Mouse (Mus musculus): ENCODE measurements around the gene Mrs2. TPM values are rescaled to one million over a fixed set of nuclear protein-coding genes. Genes with fewer than 3 reads are reported as not detected.
A peak's percentile ranks its signal among the peaks of the same experiment; 100 is the strongest.

Gene Mrs2
- polyA plus RNA-seq (2015; fragmentation: Nextera tagmentation; extraction: Ambion mirVana) = 17.3 and 18.9 TPM in 2 replicates

DNA sequence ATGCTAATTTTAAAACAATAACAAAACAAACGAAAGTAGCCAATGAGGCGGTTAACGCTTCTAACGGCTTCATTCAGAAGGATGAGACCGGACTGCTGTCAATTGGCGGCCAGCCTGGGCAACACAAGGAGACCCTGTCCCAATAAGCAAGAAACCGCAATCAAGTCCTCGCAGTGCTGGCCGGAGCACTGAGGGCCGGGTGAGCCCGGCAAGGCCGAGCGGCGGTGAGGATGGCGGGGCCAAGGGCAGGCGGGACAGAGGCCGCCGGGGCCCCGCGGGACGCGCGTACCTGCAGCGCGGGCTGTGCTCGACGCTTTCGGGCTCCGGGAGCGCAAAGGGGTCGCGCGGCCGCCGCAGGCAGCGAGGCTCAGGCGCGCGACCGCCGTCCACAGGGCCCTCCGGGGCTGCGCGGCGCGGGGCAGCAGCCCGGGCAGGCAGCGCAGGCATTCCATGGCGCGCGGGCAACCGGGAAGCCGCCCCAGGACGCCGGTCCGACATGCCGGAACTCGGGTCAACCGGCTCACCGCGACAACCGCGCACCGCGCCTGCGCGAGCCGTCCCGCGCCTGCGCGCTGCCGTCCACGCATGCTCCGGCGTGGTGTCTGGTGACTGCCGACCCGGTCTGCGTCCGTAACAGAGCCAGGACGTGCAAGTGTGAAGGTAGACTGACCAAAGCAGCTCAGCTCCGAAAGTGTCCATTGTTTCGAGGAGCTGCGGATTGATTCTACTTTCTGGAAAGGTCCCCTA lies at the start of gene Mrs2:
Mrs2 (minus strand) TSS at position 587 of the 747 bp plus-strand sequence.
- Histone ChIP-seq H3K4me1 (peaks cover 20% of the 10 kb centered on the region), H3K9me3 (no peaks in the 10 kb centered on the region), H3K27me3 (replicated peaks) (no peaks in the 10 kb centered on the region), H3K36me3 (replicated peaks) (no peaks in the 10 kb centered on the region), H3K4me2 (peak within 1 kb of the TSS; percentile 64), H3K9ac (peak within 1 kb of the TSS; percentile 87), H3K4me3 (peak within 1 kb of the TSS; percentile 89), H3K27ac (peak within 1 kb of the TSS; percentile 84)
- under 1% methylated on average over 81 of the region's 84 CpGs for WGBS
- ATAC-seq (replicated peaks) = peak; percentile 96

DNA sequence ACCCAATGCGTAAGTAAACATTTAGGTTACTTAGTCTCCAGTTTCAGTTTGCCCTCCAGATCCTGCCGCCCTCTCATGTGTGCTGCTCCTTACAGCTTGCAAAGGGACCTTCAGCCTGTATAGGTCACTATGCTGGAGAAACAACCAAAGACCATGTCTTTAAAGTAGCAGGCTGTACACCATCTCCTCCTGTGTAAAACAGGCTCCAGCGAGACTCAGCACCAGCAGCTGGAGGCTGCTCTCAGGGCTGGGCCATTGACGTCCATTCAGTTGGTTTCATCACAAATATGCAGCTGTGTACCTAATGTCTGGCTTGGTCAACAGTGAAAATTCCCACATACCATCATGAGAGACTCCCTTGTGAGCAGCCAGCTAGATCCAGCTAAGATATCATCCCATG lies 49.6 kb upstream of the Mrs2 start:
- H3K27ac ChIP-seq = no peak overlapping the region
- WGBS = 85% methylated on average over 4 of the region's 4 CpGs

DNA sequence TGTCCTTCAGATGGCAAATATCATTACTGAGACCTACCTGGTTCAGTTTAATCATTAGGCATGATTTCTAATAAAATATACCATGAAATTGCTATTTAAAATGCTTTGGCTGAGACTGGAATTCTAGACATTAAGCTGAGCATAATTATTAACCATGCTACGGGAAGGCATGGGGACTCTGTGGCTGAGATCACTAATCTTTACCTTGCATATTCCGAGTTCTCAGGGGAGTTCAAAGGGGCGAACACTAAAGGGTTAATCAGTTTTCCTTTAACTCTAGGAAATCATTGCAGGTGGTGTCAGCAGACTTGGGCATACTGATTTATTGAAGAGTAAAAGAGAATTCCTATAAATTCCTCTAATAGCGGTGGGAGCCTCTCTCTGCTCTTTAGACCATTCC lies 47.0 kb upstream of the Mrs2 start:
- no peaks in the 10 kb centered on the region for H3K4me1 ChIP-seq
- no peak for ATAC-seq (replicated peaks)
- no peak overlapping the region for H3K4me2 ChIP-seq
- no peaks in the 10 kb centered on the region for H3K9me3 ChIP-seq
- H3K27ac ChIP-seq = no peak overlapping the region
- H3K36me3 ChIP-seq (replicated peaks) = no peaks in the 10 kb centered on the region
- H3K27me3 ChIP-seq (replicated peaks) = no peaks in the 10 kb centered on the region
- no peak overlapping the region for H3K9ac ChIP-seq
- 89% methylated on average over 4 of the region's 4 CpGs for WGBS
- H3K4me3 ChIP-seq = no peak overlapping the region

More for the DNA sequence above, 49.6 kb upstream of the Mrs2 start:
- H3K9ac ChIP-seq = no peak overlapping the region
- H3K36me3 ChIP-seq (replicated peaks) = no peaks in the 10 kb centered on the region
- no peak overlapping the region for H3K4me2 ChIP-seq
- H3K4me1 ChIP-seq = no peaks in the 10 kb centered on the region
- ATAC-seq (replicated peaks) = no peak
- no peaks in the 10 kb centered on the region for H3K27me3 ChIP-seq (replicated peaks)
- no peaks in the 10 kb centered on the region for H3K9me3 ChIP-seq
- no peak overlapping the region for H3K4me3 ChIP-seq

DNA sequence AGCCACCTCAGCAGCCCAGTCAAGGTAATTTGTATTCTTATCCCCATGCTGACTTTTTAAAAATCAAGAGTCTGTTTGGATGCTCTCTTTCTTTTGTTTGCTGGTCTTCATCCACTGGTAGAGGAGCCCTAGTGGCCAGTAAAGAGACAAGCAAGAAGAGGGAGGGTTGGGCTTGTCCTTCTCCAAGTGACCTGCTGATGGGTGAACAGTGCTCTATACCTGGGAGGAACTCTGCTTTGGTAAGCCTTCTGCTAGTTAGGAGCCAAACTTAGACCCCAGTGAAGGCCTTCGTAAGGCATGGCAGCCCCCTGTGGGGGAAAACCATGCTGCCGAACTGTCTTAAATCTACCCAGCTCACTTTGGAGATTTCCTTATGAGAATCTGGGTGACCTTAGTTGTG lies 46.5 kb upstream of the Mrs2 start:
- 93% methylated on average over 2 of the region's 2 CpGs for WGBS

DNA sequence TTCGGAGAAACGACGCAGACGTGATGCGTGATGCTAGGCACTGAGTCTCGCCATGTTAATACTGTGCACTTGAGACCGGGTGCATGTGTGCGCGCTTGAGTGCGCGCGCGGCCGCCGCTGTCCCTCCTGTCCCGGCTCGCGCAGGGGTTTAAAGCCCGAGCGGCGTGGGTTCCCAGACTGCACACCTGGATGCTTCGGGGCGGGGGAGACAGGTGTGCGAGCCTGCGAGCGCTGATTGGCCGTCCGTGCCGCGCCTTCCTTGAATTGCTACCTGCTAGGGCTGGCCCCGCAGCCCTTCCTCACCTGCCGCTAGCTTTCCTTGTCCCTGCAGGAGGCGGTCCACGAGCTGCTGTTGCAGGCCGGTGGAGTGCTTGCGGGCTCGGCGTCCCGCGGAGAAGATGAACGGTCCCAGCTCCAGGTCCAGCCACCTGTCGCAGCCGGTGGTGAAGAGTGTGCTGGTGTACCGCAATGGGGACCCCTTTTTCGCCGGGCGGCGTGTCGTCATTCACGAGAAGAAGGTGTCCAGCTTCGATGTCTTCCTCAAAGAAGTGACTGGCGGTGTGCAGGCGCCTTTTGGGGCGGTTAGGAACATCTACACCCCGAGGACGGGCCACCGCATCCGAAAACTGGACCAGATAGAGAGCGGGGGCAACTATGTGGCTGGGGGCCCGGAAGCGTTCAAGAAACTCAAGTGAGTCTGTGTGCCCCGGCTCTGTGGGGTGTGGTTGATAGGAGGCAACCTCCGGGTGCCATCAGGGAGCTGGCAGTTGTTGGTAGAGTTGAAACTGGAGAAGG lies 35.9 kb upstream of the Mrs2 start, which contains the start of gene Dcdc2a:
Dcdc2a (plus strand) TSS at position 132 of the 795 bp plus-strand sequence.
- Histone ChIP-seq H3K36me3 (replicated peaks) (no peaks in the 10 kb centered on the region), H3K9ac (peak within 1 kb of the TSS; percentile 44), H3K27me3 (replicated peaks) (peaks cover 12% of the 10 kb centered on the region; the same call in 1 of the 2 replicates), H3K27ac (peak within 1 kb of the TSS; percentile 17; the same call in 1 of the 2 replicates), H3K4me1 (peaks cover 19% of the 10 kb centered on the region), H3K4me2 (peak within 1 kb of the TSS; percentile 92), H3K4me3 (peak within 1 kb of the TSS; percentile 53), H3K9me3 (no peaks in the 10 kb centered on the region)
- 3% methylated on average over 63 of the region's 63 CpGs for WGBS
- peak; percentile 82 for ATAC-seq (replicated peaks)

More for the DNA sequence above, 46.5 kb upstream of the Mrs2 start:
- H3K4me1 ChIP-seq = no peaks in the 10 kb centered on the region
- no peaks in the 10 kb centered on the region for H3K36me3 ChIP-seq (replicated peaks)
- ATAC-seq (replicated peaks) = no peak
- no peak overlapping the region for H3K27ac ChIP-seq
- H3K9me3 ChIP-seq = no peaks in the 10 kb centered on the region
- no peak overlapping the region for H3K4me3 ChIP-seq
- H3K9ac ChIP-seq = no peak overlapping the region
- H3K27me3 ChIP-seq (replicated peaks) = no peaks in the 10 kb centered on the region
- no peak overlapping the region for H3K4me2 ChIP-seq

DNA sequence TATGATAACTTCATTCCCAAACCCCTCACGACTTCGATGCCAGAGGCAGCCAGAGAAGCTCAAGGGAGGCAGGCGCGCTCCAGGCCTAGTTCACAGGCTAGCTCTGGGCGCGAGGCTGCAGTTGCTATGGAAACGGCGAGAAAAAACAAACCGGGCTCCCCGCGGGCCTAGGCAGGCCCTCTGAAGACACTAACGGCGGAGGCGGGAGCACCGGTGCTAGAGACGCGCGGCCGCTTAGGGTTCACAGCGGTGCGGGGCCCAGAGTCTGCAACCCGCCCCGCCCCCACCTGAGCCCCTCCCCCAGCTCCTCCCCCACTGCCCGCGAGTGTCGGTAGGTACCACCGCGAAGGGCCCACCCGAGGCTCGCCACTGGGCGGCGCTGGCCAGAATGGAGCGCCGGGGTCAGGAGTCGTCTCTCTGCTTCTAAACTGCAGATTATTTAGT lies 35.0 kb upstream of the Mrs2 start:
- Histone ChIP-seq H3K36me3 (replicated peaks) (no peaks in the 10 kb centered on the region), H3K4me2 (peak overlapping the region; percentile 92), H3K9me3 (no peaks in the 10 kb centered on the region), H3K27me3 (replicated peaks) (peaks cover 12% of the 10 kb centered on the region; the same call in 1 of the 2 replicates), H3K27ac (peak overlapping the region; percentile 17; the same call in 1 of the 2 replicates), H3K4me3 (peak overlapping the region; percentile 53), H3K9ac (peak overlapping the region; percentile 34), H3K4me1 (peaks cover 19% of the 10 kb centered on the region)
- ATAC-seq (replicated peaks) = peak; percentile 96
- under 1% methylated on average over 35 of the region's 35 CpGs for WGBS

DNA sequence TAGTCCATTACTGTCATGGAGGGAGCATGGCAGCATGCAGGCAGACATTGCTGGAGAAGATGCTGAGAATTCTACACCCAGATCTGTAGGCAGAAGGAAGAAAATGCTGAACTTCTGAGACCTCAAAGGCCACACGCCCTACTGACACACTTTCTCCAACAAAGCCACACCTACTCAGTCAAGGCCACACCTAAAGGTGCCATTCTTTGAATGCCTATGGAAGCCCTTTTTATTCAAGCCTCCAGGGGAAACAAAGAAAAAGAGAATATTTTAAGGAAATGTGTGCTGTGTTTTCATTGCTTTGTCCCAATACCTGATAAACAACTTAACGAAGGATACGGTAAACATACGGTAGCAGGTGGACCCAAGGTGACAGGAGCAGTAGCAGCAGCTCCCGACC lies 32.5 kb upstream of the Mrs2 start:
- Histone ChIP-seq H3K27ac (no peak overlapping the region), H3K9me3 (no peaks in the 10 kb centered on the region; the same call in 1 of the 2 replicates), H3K4me3 (no peak overlapping the region), H3K4me2 (no peak overlapping the region), H3K4me1 (peaks cover 19% of the 10 kb centered on the region), H3K9ac (no peak overlapping the region), H3K27me3 (replicated peaks) (peaks cover 12% of the 10 kb centered on the region; the same call in 1 of the 2 replicates), H3K36me3 (replicated peaks) (no peaks in the 10 kb centered on the region)
- WGBS = 90% methylated on average over 5 of the region's 5 CpGs
- no peak for ATAC-seq (replicated peaks)

DNA sequence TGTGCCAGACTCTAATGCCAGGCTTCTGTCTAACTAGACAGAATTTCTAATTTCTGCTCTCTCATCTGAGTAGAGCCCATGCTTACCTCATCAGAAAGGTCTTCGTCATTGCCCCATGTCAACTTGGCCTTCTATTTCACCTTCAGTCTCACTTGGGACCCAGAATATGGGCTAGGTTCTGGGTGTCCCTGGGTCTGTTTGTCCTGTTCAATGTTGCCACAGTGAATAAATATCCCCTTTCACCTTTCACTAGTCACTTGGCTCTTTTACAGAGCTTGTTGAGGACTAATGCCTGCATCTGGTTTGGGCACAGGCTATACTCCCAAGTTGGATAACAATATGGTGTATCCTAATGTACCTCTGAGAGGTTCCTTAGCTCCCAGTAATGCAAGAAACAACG lies 19.3 kb upstream of the Mrs2 start:
- whole genome bisulfite sequencing = 74% methylated on average over 2 of the region's 2 CpGs
- ATAC-seq (replicated peaks) = no peak
- H3K36me3 ChIP-seq (replicated peaks) = no peaks in the 10 kb centered on the region

DNA sequence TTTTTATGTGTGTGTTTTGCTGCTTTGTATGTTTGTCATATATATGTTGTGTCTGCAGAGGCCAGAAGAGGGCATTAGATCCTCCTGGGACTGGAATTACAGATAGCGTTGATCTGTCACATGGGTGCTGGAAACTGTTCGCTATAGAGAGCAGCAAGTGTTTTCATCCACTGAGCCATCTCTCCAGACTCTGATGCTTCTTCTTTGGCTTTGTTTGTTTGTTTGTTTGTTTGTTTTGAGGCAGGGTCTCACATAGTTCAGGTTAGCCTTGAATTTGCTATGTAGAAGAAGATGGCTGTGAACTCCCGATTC lies 6.9 kb upstream of the Mrs2 start:
- ATAC-seq (replicated peaks) = no peak
- 79% methylated on average over 3 of the region's 3 CpGs for WGBS
- no peaks in the 10 kb centered on the region for H3K9me3 ChIP-seq

More for the DNA sequence above, 19.3 kb upstream of the Mrs2 start:
- Histone ChIP-seq H3K4me2 (no peak overlapping the region), H3K4me3 (no peak overlapping the region), H3K9ac (no peak overlapping the region), H3K9me3 (no peaks in the 10 kb centered on the region), H3K4me1 (no peaks in the 10 kb centered on the region), H3K27ac (no peak overlapping the region), H3K27me3 (replicated peaks) (no peaks in the 10 kb centered on the region)

DNA sequence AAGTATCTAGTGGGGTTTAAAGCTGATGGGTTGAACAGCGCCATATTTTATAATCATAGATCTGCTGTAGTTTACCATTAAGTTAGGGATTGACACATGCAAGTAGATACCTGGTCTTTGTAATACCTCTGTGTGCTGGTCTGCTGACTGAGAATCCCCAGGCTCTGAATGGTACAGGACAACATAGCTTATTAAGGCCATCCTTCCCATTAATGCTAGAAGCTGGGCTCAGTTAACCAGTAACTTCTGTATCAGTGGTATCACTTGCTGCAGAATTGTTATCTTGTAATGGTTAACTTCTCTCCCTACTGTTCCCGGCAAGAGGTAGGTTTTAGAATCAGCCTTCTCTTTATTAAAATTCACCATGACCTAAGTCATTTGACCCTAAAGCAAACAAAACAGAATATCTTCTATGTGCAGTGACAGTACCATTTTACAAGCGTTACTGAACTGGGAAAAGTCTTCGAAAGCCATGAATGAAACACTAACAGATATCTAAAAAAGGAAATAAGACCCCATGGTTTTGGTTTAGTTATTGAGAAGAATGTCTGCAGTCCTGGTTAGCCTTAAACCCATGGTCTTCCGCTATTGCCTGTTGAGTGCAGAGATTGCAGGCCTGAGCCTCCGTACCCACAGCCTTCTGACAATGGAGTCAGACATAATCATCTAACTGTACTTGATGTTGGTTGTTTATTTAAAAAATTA lies 6.4 kb upstream of the Mrs2 start:
- ATAC-seq (replicated peaks) = no peak
- no peaks in the 10 kb centered on the region for H3K9me3 ChIP-seq
- WGBS = 93% methylated on average over 6 of the region's 6 CpGs
- H3K27ac ChIP-seq = no peak overlapping the region
- no peaks in the 10 kb centered on the region for H3K4me1 ChIP-seq
- H3K36me3 ChIP-seq (replicated peaks) = no peaks in the 10 kb centered on the region
- H3K4me2 ChIP-seq = no peak overlapping the region
- no peaks in the 10 kb centered on the region for H3K27me3 ChIP-seq (replicated peaks)
- no peak overlapping the region for H3K4me3 ChIP-seq
- no peak overlapping the region for H3K9ac ChIP-seq

More for the DNA sequence above, 6.9 kb upstream of the Mrs2 start:
- no peak overlapping the region for H3K27ac ChIP-seq
- H3K4me2 ChIP-seq = no peak overlapping the region
- H3K4me1 ChIP-seq = no peaks in the 10 kb centered on the region
- no peak overlapping the region for H3K4me3 ChIP-seq
- no peaks in the 10 kb centered on the region for H3K36me3 ChIP-seq (replicated peaks)
- no peak overlapping the region for H3K9ac ChIP-seq
- H3K27me3 ChIP-seq (replicated peaks) = no peaks in the 10 kb centered on the region

DNA sequence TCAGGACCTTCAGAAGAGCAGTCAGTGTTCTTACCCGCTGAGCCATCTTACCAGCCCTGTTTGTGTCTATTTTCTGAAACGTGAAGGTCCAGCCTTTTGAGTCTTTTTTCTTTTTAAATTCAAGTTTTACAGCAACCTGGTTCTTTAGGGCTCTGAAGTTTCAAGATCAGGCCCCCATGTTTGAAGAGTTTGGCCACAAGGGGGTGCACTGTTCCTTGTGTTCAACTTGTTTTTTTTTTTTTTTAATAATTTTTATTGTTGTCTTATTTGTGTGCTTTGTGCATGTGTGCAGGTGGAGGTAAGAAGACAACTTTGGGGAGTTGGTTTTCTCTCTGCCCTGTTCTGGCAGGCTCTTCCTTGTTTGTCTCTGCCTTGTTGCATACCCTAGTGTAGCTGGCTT lies 4.5 kb upstream of the Mrs2 start:
- H3K27me3 ChIP-seq (replicated peaks) = no peaks in the 10 kb centered on the region
- no peak overlapping the region for H3K4me3 ChIP-seq
- WGBS = 32% methylated on average over 2 of the region's 2 CpGs
- H3K36me3 ChIP-seq (replicated peaks) = no peaks in the 10 kb centered on the region
- no peak overlapping the region for H3K4me2 ChIP-seq
- ATAC-seq (replicated peaks) = no peak
- H3K9ac ChIP-seq = no peak overlapping the region
- H3K9me3 ChIP-seq = no peaks in the 10 kb centered on the region
- H3K27ac ChIP-seq = no peak overlapping the region
- H3K4me1 ChIP-seq = peaks cover 5% of the 10 kb centered on the region

DNA sequence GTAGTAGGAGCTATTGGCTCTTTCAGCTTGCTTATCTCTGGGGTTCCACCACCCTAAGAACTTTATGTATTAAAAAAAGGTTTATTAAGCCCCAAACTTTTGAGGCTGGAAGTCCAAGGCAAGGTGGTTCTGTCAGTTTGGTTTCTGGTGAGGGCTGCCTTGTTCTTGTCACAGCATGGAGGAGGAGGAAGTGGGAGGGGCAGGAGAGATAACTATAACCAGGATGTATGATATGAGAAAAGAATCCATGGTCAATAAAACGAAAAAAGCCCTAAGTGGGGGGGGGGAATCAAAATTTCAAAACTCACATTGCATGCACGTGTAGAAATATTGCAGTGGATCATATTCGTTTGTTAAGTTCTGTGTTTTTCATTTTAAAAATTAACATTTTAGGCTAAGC lies 3.0 kb upstream of the Mrs2 start:
- H3K27me3 ChIP-seq (replicated peaks) = no peaks in the 10 kb centered on the region
- H3K4me3 ChIP-seq = no peak overlapping the region
- H3K27ac ChIP-seq = no peak overlapping the region
- no peak for ATAC-seq (replicated peaks)
- H3K4me1 ChIP-seq = peaks cover 19% of the 10 kb centered on the region
- WGBS = 81% methylated on average over 3 of the region's 3 CpGs
- H3K4me2 ChIP-seq = no peak overlapping the region
- no peaks in the 10 kb centered on the region for H3K9me3 ChIP-seq
- H3K9ac ChIP-seq = no peak overlapping the region
- no peaks in the 10 kb centered on the region for H3K36me3 ChIP-seq (replicated peaks)

All from midbrain, embryonic 15.5 days (tissue).